Mouse (Mus musculus) C3H10T1/2 (cell line): ENCODE results near the gene Bard1. TPM values are rescaled to one million over a fixed set of nuclear protein-coding genes. Genes with fewer than 3 reads are reported as not detected.

Experiments
- polyA plus RNA-seq, 2 experiments: library from polyadenylated mRNA; unstranded; fragments of >200 nt; fragmentation: generic; extraction: Trizol; gene quantifications; one replicate each; pipeline ENCODE4 v1.2.1; 2012; ENCODE audit warnings: missing spikeins in 2 of 2

Bard1 gene
- 1 to 10 TPM in 1 of 2 experiments, under 1 TPM in 1; 0.73 to 2.7 TPM for polyA plus RNA-seq

GRCm38 (mm10) chr1:71102344-71103173 lies at the start of gene Bard1:
TSS of gene Bard1 (minus strand) at chr1:71103146.

